Mouse (Mus musculus) G1E (cell line): Measurements from ENCODE around the gene Aplnr. TPM values are rescaled to one million over a fixed set of nuclear protein-coding genes. Genes with fewer than 3 reads are reported as not detected.
A peak's percentile ranks its signal among the peaks of the same experiment; 100 is the strongest.

Source experiments
- ATAC-seq: 2 replicates; pipeline ENCODE4 v1.8.0; 2016; ENCODE audit warnings: mild to moderate bottlenecking; ENCODE audit not compliant: insufficient number of reproducible peaks, poor library complexity, low FRiP score, severe bottlenecking; ENCODE audit errors: extremely low read depth
- DNase-seq: peaks from one replicate; pipeline ENCODE4 v3.0.0; 2012; ENCODE audit warnings: low spot score
- H3K27me3 ChIP-seq: 2 replicates; pipeline ENCODE4 v1.6.1; 2012; ENCODE audit warnings: mild to moderate bottlenecking, low read length, inconsistent platforms; ENCODE audit not compliant: insufficient read depth
- H3K36me3 ChIP-seq: replicated peaks from 2 replicates; pipeline ENCODE3; 2012; ENCODE audit warnings: mild to moderate bottlenecking, inconsistent platforms
- H3K4me1 ChIP-seq: 2 replicates; pipeline ENCODE4 v1.6.1; 2012; ENCODE audit warnings: low read depth, low read length, inconsistent platforms, mixed read lengths; ENCODE audit not compliant: insufficient read depth
- H3K4me3 ChIP-seq: 2 replicates; pipeline ENCODE4 v1.5.1; 2012; ENCODE audit warnings: low read depth, mild to moderate bottlenecking, inconsistent platforms, low read length, moderate library complexity, mixed read lengths
- H3K9me3 ChIP-seq: replicated peaks from 2 replicates; pipeline ENCODE4 v1.6.1; 2012; ENCODE audit warnings: inconsistent platforms
- CTCF ChIP-seq: IDR thresholded peaks from 2 replicates; pipeline ENCODE4 v1.5.1; 2012; ENCODE audit warnings: low read depth, low read length, inconsistent platforms, mixed read lengths
- GATA1 ChIP-seq: IDR thresholded peaks from 2 replicates; pipeline ENCODE4 v1.6.1; 2012; ENCODE audit warnings: borderline replicate concordance, low read length, inconsistent platforms, mixed read lengths
- GATA2 ChIP-seq: IDR thresholded peaks from 2 replicates; pipeline ENCODE4 v1.6.1; 2012; ENCODE audit warnings: low read depth, low read length, inconsistent platforms, borderline replicate concordance
- POLR2AphosphoS5 ChIP-seq: IDR thresholded peaks from 2 replicates; pipeline ENCODE4 v1.6.1; 2012; ENCODE audit warnings: low read depth, low read length, inconsistent platforms; ENCODE audit not compliant: insufficient replicate concordance
- TAL1 ChIP-seq: conservative IDR thresholded peaks from 2 replicates; pipeline ENCODE4 v1.6.1; 2012; ENCODE audit warnings: low read depth, low read length, inconsistent platforms, mixed read lengths
- polyA plus RNA-seq: library from polyadenylated mRNA; stranded (reverse); fragments of >175 nt; gene quantifications from 2 replicates; pipeline ENCODE4 v1.2.3, GENCODE M21; 2012
- total RNA-seq, 2 experiments: library from RNA; stranded (forward) in 1 of 2; stranded (reverse) in 1 of 2; fragments of 200-1000 nt in 1 of 2; fragments of >200 nt in 1 of 2; fragmentation: Nextera tagmentation in 1 of 2; gene quantifications; 2 replicates each; pipeline ENCODE4 v1.2.3; 2014 to 2017

The Aplnr gene
- total and polyA plus RNA-seq, 3 experiments: 0.22 TPM; not detected in 2

- Histone ChIP-seq H3K27me3 (no peaks in the 10 kb centered on the region), H3K36me3 (no peaks in the 10 kb centered on the region), H3K4me1 (no peaks in the 10 kb centered on the region), H3K9me3 (no peaks in the 10 kb centered on the region), H3K4me3 (no peak overlapping the region)
- no peak for DNase-seq
- peak; percentile 76 for ATAC-seq
- peak; percentile 36; the same call in 1 of the 2 replicates for TF ChIP-seq CTCF
- TF ChIP-seq GATA2: no peak
Observed at GRCm38 (mm10) chr2:85123187-85123868, 12.7 kb upstream of the Aplnr start.

GRCm38 (mm10) chr2:85123869-85124535 lies 12.0 kb upstream of the Aplnr start:
- TF ChIP-seq POLR2AphosphoS5 (no peak), CTCF (peak; percentile 56), GATA1 (no peak)
- Histone ChIP-seq H3K4me3 (no peak overlapping the region), H3K4me1 (no peaks in the 10 kb centered on the region), H3K36me3 (no peaks in the 10 kb centered on the region), H3K27me3 (0 out of 2 replicates have a peak, but pooled peaks cover under 1% of the 10 kb centered on the region), H3K9me3 (no peaks in the 10 kb centered on the region)
- DNase-seq: peak; percentile 13
- ATAC-seq: peak; percentile 64

GRCm38 (mm10) chr2:85129496-85129971 lies 6.5 kb upstream of the Aplnr start:
- TF ChIP-seq GATA1 (no peak), POLR2AphosphoS5 (no peak), CTCF (no peak), GATA2 (no peak), TAL1 (no peak)
- Histone ChIP-seq H3K9me3 (no peaks in the 10 kb centered on the region), H3K36me3 (no peaks in the 10 kb centered on the region), H3K27me3 (peaks cover 11% of the 10 kb centered on the region), H3K4me1 (peaks cover 7% of the 10 kb centered on the region; the same call in 1 of the 2 replicates), H3K4me3 (no peak overlapping the region)
- no peak for DNase-seq
- ATAC-seq: no peak

- no peak for DNase-seq
- H3K27me3 ChIP-seq: peaks cover 11% of the 10 kb centered on the region
- peak; percentile 40; the same call in 1 of the 2 replicates for ATAC-seq
- no peaks in the 10 kb centered on the region for H3K9me3 ChIP-seq
- H3K4me1 ChIP-seq: peaks cover 7% of the 10 kb centered on the region; the same call in 1 of the 2 replicates
- TF ChIP-seq CTCF: no peak
- TF ChIP-seq GATA2: no peak
- no peak for TF ChIP-seq POLR2AphosphoS5
- TF ChIP-seq TAL1: no peak
- no peak for TF ChIP-seq GATA1
- no peaks in the 10 kb centered on the region for H3K36me3 ChIP-seq
- H3K4me3 ChIP-seq: no peak overlapping the region
Observed at GRCm38 (mm10) chr2:85131226-85131625, 4.8 kb upstream of the Aplnr start.

- no peaks in the 10 kb centered on the region for H3K36me3 ChIP-seq
- TF ChIP-seq TAL1: no peak
- TF ChIP-seq CTCF: no peak
- no peak for TF ChIP-seq POLR2AphosphoS5
- no peak for TF ChIP-seq GATA1
- no peak for TF ChIP-seq GATA2
- DNase-seq (no peak), ATAC-seq (no peak)
- H3K4me3 ChIP-seq: no peak overlapping the region
- peaks cover 7% of the 10 kb centered on the region; the same call in 1 of the 2 replicates for H3K4me1 ChIP-seq
- H3K27me3 ChIP-seq: peaks cover 14% of the 10 kb centered on the region
- H3K9me3 ChIP-seq: no peaks in the 10 kb centered on the region
Observed at GRCm38 (mm10) chr2:85131724-85132123, 4.3 kb upstream of the Aplnr start.

- DNase-seq (no peak), ATAC-seq (no peak)
- Histone ChIP-seq H3K36me3 (no peaks in the 10 kb centered on the region), H3K4me1 (peaks cover 7% of the 10 kb centered on the region; the same call in 1 of the 2 replicates), H3K9me3 (no peaks in the 10 kb centered on the region), H3K27me3 (peaks cover 19% of the 10 kb centered on the region), H3K4me3 (no peak overlapping the region)
- TF ChIP-seq GATA2 (no peak), CTCF (no peak), TAL1 (no peak), POLR2AphosphoS5 (no peak), GATA1 (no peak)
Observed at GRCm38 (mm10) chr2:85132204-85132603, 3.8 kb upstream of the Aplnr start.
